Mouse (Mus musculus) ES-Bruce4 (cell line): ENCODE measurements at regions not wholly inside any gene's neighbourhood (a gene's known extent, or its start where the extent isn't known, plus 50 kb on each side); places are given as distances from the start of the nearest gene placed in this dataset.

Experiments
- CTCF ChIP-seq: IDR thresholded peaks from one replicate; pipeline ENCODE4 v1.8.1; 2011; ENCODE audit warnings: low read depth, low read length
- EP300 ChIP-seq: IDR thresholded peaks from 2 replicates; pipeline ENCODE4 v1.6.1; 2011; ENCODE audit warnings: low read depth, low read length; ENCODE audit not compliant: insufficient read depth
- POLR2A ChIP-seq: IDR thresholded peaks from one replicate; pipeline ENCODE4 v1.8.1; 2011; ENCODE audit warnings: low read length; ENCODE audit not compliant: insufficient read depth

GRCm38 (mm10) chr9:50440222-50440621 is 54.1 kb upstream of the Plet1 start:
- TF ChIP-seq POLR2A = no peak
- no peak for TF ChIP-seq CTCF
- no peak for TF ChIP-seq EP300
